Mouse (Mus musculus) CH12.LX (cell line): Measurements from ENCODE around the gene Dkk3. TPM values are rescaled to one million over a fixed set of nuclear protein-coding genes. Genes with fewer than 3 reads are reported as not detected.

Experiments
- DNase-seq: peaks from one replicate; pipeline ENCODE4 v3.0.0-alpha.2; 2013; ENCODE audit errors: extremely low read depth
- H3K27ac ChIP-seq: 2 replicates; pipeline ENCODE4 v1.5.1; 2012; ENCODE audit warnings: low read depth, mild to moderate bottlenecking, control low read depth, moderate library complexity; ENCODE audit not compliant: insufficient read depth
- H3K27me3 ChIP-seq: replicated peaks from 2 replicates; pipeline ENCODE3; 2012; ENCODE audit warnings: inconsistent platforms
- H3K36me3 ChIP-seq, 2 experiments: replicated peaks in 1 of 2; 2 replicates each; pipeline versions ENCODE3 to v1.6.1; 2012; ENCODE audit warnings: inconsistent platforms in 1 of 2, low read length in 1 of 2, mild to moderate bottlenecking in 1 of 2, mixed read lengths in 1 of 2, moderate library complexity in 1 of 2; ENCODE audit not compliant: control insufficient read depth in 1 of 2, insufficient read depth in 1 of 2
- H3K4me1 ChIP-seq, 2 experiments: 2 replicates each; pipeline ENCODE4 v1.6.1; 2012; ENCODE audit warnings: inconsistent platforms in 1 of 2, moderate library complexity in 1 of 2; ENCODE audit not compliant: insufficient read depth in 2 of 2, control insufficient read depth in 1 of 2
- H3K4me2 ChIP-seq: 2 replicates; pipeline ENCODE4 v1.6.1; 2012; ENCODE audit warnings: low read depth, mild to moderate bottlenecking, control low read depth; ENCODE audit not compliant: poor library complexity, insufficient read depth, severe bottlenecking
- H3K4me3 ChIP-seq, 3 experiments: fragments of 150-350 bp in 1 of 3; sonication (generic) in 1 of 3; replicated peaks in 1 of 3; 2 replicates each; pipeline versions ENCODE3 to v1.5.1; 2011 to 2012; ENCODE audit warnings: low read depth in 2 of 3, low read length in 2 of 3, mild to moderate bottlenecking in 2 of 3, moderate library complexity in 2 of 3, control low read depth in 1 of 3, improper control_type of control experiment in 1 of 3, inconsistent platforms in 1 of 3, mixed read lengths in 1 of 3; ENCODE audit not compliant: poor library complexity in 1 of 3
- H3K79me2 ChIP-seq: replicated peaks from 2 replicates; pipeline ENCODE4 v1.6.1; 2012; ENCODE audit warnings: mild to moderate bottlenecking, moderate library complexity; ENCODE audit not compliant: control insufficient read depth, poor library complexity, insufficient read depth, severe bottlenecking; ENCODE audit errors: extremely low read depth
- H3K9ac ChIP-seq: 2 replicates; pipeline ENCODE4 v1.6.1; 2012; ENCODE audit warnings: low read depth, mild to moderate bottlenecking, control low read depth, moderate library complexity; ENCODE audit not compliant: insufficient read depth
- H3K9me3 ChIP-seq: replicated peaks from 2 replicates; pipeline ENCODE3; 2012; ENCODE audit warnings: low read length, inconsistent platforms, mixed read lengths
- BHLHE40 ChIP-seq: IDR thresholded peaks from 2 replicates; pipeline ENCODE4 v1.6.1; 2011; ENCODE audit warnings: mild to moderate bottlenecking, low read depth, low read length, improper control_type of control experiment
- CHD1 ChIP-seq: IDR thresholded peaks from 2 replicates; pipeline ENCODE4 v1.6.1; 2012; ENCODE audit warnings: low read depth, low read length, improper control_type of control experiment, inconsistent platforms
- CHD2 ChIP-seq: IDR thresholded peaks from 2 replicates; pipeline ENCODE4 v1.6.1; 2011; ENCODE audit warnings: low read length, improper control_type of control experiment
- E2F4 ChIP-seq: IDR thresholded peaks from 2 replicates; pipeline ENCODE4 v1.6.1; 2011; ENCODE audit warnings: low read depth, low read length, improper control_type of control experiment; ENCODE audit not compliant: insufficient replicate concordance
- MAX ChIP-seq: IDR thresholded peaks from 2 replicates; pipeline ENCODE4 v1.6.1; 2011; ENCODE audit warnings: low read length, improper control_type of control experiment
- MEF2A ChIP-seq: IDR thresholded peaks from 2 replicates; pipeline ENCODE4 v1.6.1; 2014; ENCODE audit warnings: low read depth, mild to moderate bottlenecking, inconsistent platforms, low read length, improper control_type of control experiment, borderline replicate concordance
- MXI1 ChIP-seq: IDR thresholded peaks from 2 replicates; pipeline ENCODE4 v1.6.1; 2011; ENCODE audit warnings: mild to moderate bottlenecking, low read depth, low read length, improper control_type of control experiment
- MYC ChIP-seq: IDR thresholded peaks from 2 replicates; pipeline ENCODE4 v1.6.1; 2011; ENCODE audit warnings: low read depth, mild to moderate bottlenecking, improper control_type of control experiment, low read length
- POLR2A ChIP-seq: IDR thresholded peaks from 2 replicates; pipeline ENCODE4 v1.6.1; 2011; ENCODE audit warnings: low read depth, mild to moderate bottlenecking, improper control_type of control experiment, low read length
- POLR2AphosphoS2 ChIP-seq: IDR thresholded peaks from 2 replicates; pipeline ENCODE4 v1.6.1; 2011; ENCODE audit warnings: low read depth, low read length, improper control_type of control experiment
- SIN3A ChIP-seq: IDR thresholded peaks from 2 replicates; pipeline ENCODE4 v1.6.1; 2012; ENCODE audit warnings: low read length, improper control_type of control experiment, inconsistent platforms
- SMC3 ChIP-seq: IDR thresholded peaks from 2 replicates; pipeline ENCODE4 v1.6.1; 2011; ENCODE audit warnings: low read depth, low read length, improper control_type of control experiment
- USF2 ChIP-seq: conservative IDR thresholded peaks from 2 replicates; pipeline ENCODE4 v1.6.1; 2011; ENCODE audit warnings: low read depth, low read length, improper control_type of control experiment
- ZC3H11A ChIP-seq: IDR thresholded peaks from 2 replicates; pipeline ENCODE4 v1.6.1; 2012; ENCODE audit warnings: low read depth, mild to moderate bottlenecking, inconsistent platforms, low read length, improper control_type of control experiment
- dilution Hi-C: fragments of 300-500 bp; cut with MboI; formaldehyde crosslinking; loops from 2 replicates; pipeline ENCODE4 v1.14.3; 2020; ENCODE audit warnings: low sequenced_read_pairs; ENCODE audit not compliant: extremely low pct_unique_long_range_greater_than_20kb, extremely low pct_ligation_motif_present
- in situ Hi-C: fragments of 300-500 bp; cut with MboI; formaldehyde crosslinking; loops from 3 replicates; pipeline ENCODE4 v1.14.3; 2019; ENCODE audit warnings: low sequenced_read_pairs, low pct_ligation_motif_present, low pct_unique_long_range_greater_than_20kb, mixed read lengths
- polyA plus RNA-seq: library from polyadenylated mRNA; unstranded; fragments of >175 nt; gene quantifications from 2 replicates; pipeline ENCODE4 v1.2.1, GENCODE M21; 2012; ENCODE audit warnings: low read depth; ENCODE audit not compliant: insufficient read length
- total RNA-seq, 2 experiments: library from RNA; depleted of rRNA; stranded (reverse); fragments of 300-350 nt in 1 of 2; fragments of >200 nt in 1 of 2; gene quantifications; 2 replicates each; pipeline ENCODE4 v1.2.3; 2012 to 2014

Dkk3 gene
- total and polyA plus RNA-seq, 3 experiments, result 0.38 to 0.55 (median 0.54) TPM

- in situ Hi-C loops (no loop called here), dilution Hi-C loops (no loop called here)
- DNase-seq, result no peak
Measured at GRCm38 (mm10) chr7:112118086-112118485, 40.8 kb downstream of the Dkk3 start.

GRCm38 (mm10) chr7:112117501-112117900, 41.4 kb downstream of the Dkk3 start:
- no peak for DNase-seq
- no peaks in the 10 kb centered on the region for H3K79me2 ChIP-seq
- H3K27me3 ChIP-seq, result no peaks in the 10 kb centered on the region
- no peak overlapping the region for H3K4me3 ChIP-seq
- in situ Hi-C loops, result no loop called here
- H3K4me1 ChIP-seq, result peaks cover 0 to 16% of the 10 kb centered on the region in 2 experiments; a peak in 2 of 4 replicates
- TF ChIP-seq MXI1, result no peak
- TF ChIP-seq E2F4, result no peak
- TF ChIP-seq CHD1, result no peak
- TF ChIP-seq POLR2AphosphoS2, result no peak
- TF ChIP-seq MEF2A, result no peak
- TF ChIP-seq ZC3H11A, result no peak
- no peak for TF ChIP-seq BHLHE40
- TF ChIP-seq SIN3A, result no peak
- no peak for TF ChIP-seq CHD2
- TF ChIP-seq MAX, result no peak
- no peak for TF ChIP-seq USF2
- H3K9ac ChIP-seq, result no peak overlapping the region
- no peaks in the 10 kb centered on the region for H3K9me3 ChIP-seq
- dilution Hi-C loops, result no loop called here
- no peak overlapping the region for H3K27ac ChIP-seq
- H3K4me2 ChIP-seq, result no peak overlapping the region
- peaks cover 0 to 4% of the 10 kb centered on the region in 2 experiments for H3K36me3 ChIP-seq

More at GRCm38 (mm10) chr7:112118086-112118485, 40.8 kb downstream of the Dkk3 start:
- TF ChIP-seq CHD2 (no peak), SIN3A (no peak), POLR2A (no peak), MYC (no peak), SMC3 (no peak)
- H3K27ac ChIP-seq, result no peak overlapping the region
- peaks cover 0 to 16% of the 10 kb centered on the region in 2 experiments; a peak in 2 of 4 replicates for H3K4me1 ChIP-seq
- H3K4me2 ChIP-seq, result no peak overlapping the region
- no peaks in the 10 kb centered on the region for H3K9me3 ChIP-seq
- no peak overlapping the region for H3K9ac ChIP-seq
- H3K36me3 ChIP-seq, result no peaks in the 10 kb centered on the region
- no peak overlapping the region for H3K4me3 ChIP-seq
- no peaks in the 10 kb centered on the region for H3K79me2 ChIP-seq
- no peaks in the 10 kb centered on the region for H3K27me3 ChIP-seq
